Mouse (Mus musculus) neural tube, embryonic 11.5 days (tissue): ENCODE results near the gene Agap1. TPM values are rescaled to one million over a fixed set of nuclear protein-coding genes. Genes with fewer than 3 reads are reported as not detected.

Experiments
- ATAC-seq: fragments of 200-750 bp; cut with Nextera tagmentation; 2 replicates; pipeline ENCODE4 v1.8.0; 2017; ENCODE audit warnings: moderate number of reproducible peaks, mild to moderate bottlenecking, moderate TSS enrichment, moderate library complexity; ENCODE audit not compliant: insufficient read depth, low FRiP score, low TSS enrichment
- DNase-seq: peaks from one replicate; pipeline ENCODE4 v3.0.0-alpha.2; 2015; ENCODE audit warnings: low spot score
- H3K27ac ChIP-seq: fragments of 300-500 bp; sonication (generic); 2 replicates; pipeline ENCODE4 v1.5.1; 2014; ENCODE audit warnings: low read depth, mild to moderate bottlenecking, low read length
- H3K27me3 ChIP-seq: fragments of 300-500 bp; sonication (generic); 2 replicates; pipeline ENCODE4 v1.6.1; 2014; ENCODE audit warnings: mild to moderate bottlenecking, low read length, mixed read lengths; ENCODE audit not compliant: control insufficient read depth, insufficient read depth
- H3K36me3 ChIP-seq: fragments of 300-500 bp; sonication (generic); 2 replicates; pipeline ENCODE4 v1.6.1; 2014; ENCODE audit warnings: mild to moderate bottlenecking, low read length, moderate library complexity, mixed read lengths; ENCODE audit not compliant: control insufficient read depth, insufficient read depth
- H3K4me1 ChIP-seq: fragments of 300-500 bp; sonication (generic); 2 replicates; pipeline ENCODE4 v1.6.1; 2014; ENCODE audit warnings: low read length, mixed read lengths; ENCODE audit not compliant: control insufficient read depth, insufficient read depth
- H3K4me2 ChIP-seq: fragments of 300-500 bp; sonication (generic); 2 replicates; pipeline ENCODE4 v1.6.1; 2014; ENCODE audit warnings: low read depth, mild to moderate bottlenecking, moderate library complexity
- H3K4me3 ChIP-seq: fragments of 300-500 bp; sonication (generic); 2 replicates; pipeline ENCODE4 v1.5.1; 2014; ENCODE audit warnings: low read depth, low read length
- H3K9ac ChIP-seq: fragments of 300-500 bp; sonication (generic); 2 replicates; pipeline ENCODE4 v1.6.1; 2014; ENCODE audit warnings: mild to moderate bottlenecking, low read length
- H3K9me3 ChIP-seq: fragments of 300-500 bp; sonication (generic); 2 replicates; pipeline ENCODE4 v1.6.1; 2016; ENCODE audit warnings: low read length; ENCODE audit not compliant: control insufficient read depth
- WGBS: fragments of 180-500 bp; shearing (Covaris S2); extraction: QIAGEN DNeasy Blood & Tissue Kit; methylation state at CpG from one replicate; pipeline ENCODE4 v1.1.7; 2014; 5-methylcytosine and 5-hydroxymethylcytosine counted together
- polyA plus RNA-seq: library from polyadenylated mRNA; unstranded; fragments of >200 nt; fragmentation: Nextera tagmentation; extraction: Ambion mirVana; gene quantifications from 2 replicates; pipeline ENCODE4 v1.2.1, GENCODE M21; 2014

The Agap1 gene
- polyA plus RNA-seq, 1 experiment from 2014 or later = 31.1 TPM

DNA sequence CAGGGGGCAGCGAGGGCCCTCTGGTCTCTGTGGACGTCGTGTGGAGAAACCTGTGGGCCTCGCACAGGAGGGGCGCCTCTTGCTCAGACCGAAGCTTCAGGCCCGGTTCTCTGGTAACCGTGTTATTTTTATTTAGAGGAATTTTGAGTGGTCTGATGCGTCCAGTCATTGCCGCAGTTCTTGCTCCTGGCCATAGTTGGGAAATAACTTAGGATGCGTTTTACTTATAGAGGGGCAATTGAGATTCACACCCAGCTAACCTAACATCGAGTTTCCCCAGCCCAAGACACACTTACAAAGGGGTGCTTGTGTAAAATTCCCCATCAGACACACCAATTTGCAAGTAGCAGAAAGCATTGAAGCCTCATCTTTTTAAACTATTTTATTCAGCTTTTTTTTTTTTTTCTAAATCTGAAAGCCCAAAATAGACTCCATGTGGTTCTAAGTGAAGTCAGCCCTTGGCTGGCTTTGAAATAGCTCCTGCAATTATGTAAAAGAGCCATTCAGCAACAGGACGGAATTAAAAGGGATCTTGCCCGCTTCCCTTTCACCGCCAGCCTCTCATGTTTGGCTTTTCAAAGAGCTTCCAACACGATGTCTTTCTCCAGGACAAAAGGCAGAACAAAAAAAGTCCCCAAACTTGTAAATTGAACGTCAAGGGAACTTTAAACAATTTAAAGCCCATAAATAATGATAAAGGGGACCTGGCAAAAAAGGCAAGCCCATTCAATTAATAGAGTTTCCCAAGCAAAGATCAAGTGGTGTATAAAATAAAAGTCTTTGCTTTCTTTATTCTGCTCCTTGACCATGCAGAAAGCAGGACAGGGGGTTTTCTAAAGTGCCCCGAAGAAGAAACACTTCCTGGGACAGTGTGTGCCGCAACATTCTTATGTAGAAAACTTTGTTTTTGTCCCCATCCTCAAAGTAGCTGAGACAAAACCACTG lies 480.0 kb downstream of the Agap1 start:
- ATAC-seq (no peak), DNase-seq (peak; percentile 59)
- Histone ChIP-seq H3K27me3 (peaks cover 59% of the 10 kb centered on the region), H3K4me2 (peak overlapping the region; percentile 36), H3K36me3 (no peaks in the 10 kb centered on the region), H3K9ac (no peak overlapping the region), H3K4me1 (peaks cover 21% of the 10 kb centered on the region), H3K9me3 (no peaks in the 10 kb centered on the region), H3K4me3 (no peak overlapping the region), H3K27ac (peak overlapping the region; percentile 45; the same call in 1 of the 2 replicates)
- 2% methylated on average over 19 of the region's 19 CpGs for WGBS

GRCm38 (mm10) chr1:89935493-89936348 lies 481.1 kb downstream of the Agap1 start:
- ATAC-seq (no peak), DNase-seq (peak; percentile 48)
- Histone ChIP-seq H3K9ac (peak overlapping the region; percentile 24; the same call in 1 of the 2 replicates), H3K4me1 (peaks cover 18% of the 10 kb centered on the region), H3K4me2 (peak overlapping the region; percentile 31), H3K36me3 (no peaks in the 10 kb centered on the region), H3K4me3 (no peak overlapping the region), H3K27ac (peak overlapping the region; percentile 50; the same call in 1 of the 2 replicates), H3K9me3 (no peaks in the 10 kb centered on the region), H3K27me3 (peaks cover 56% of the 10 kb centered on the region)
- under 1% methylated on average over 29 of the region's 29 CpGs for WGBS

DNA sequence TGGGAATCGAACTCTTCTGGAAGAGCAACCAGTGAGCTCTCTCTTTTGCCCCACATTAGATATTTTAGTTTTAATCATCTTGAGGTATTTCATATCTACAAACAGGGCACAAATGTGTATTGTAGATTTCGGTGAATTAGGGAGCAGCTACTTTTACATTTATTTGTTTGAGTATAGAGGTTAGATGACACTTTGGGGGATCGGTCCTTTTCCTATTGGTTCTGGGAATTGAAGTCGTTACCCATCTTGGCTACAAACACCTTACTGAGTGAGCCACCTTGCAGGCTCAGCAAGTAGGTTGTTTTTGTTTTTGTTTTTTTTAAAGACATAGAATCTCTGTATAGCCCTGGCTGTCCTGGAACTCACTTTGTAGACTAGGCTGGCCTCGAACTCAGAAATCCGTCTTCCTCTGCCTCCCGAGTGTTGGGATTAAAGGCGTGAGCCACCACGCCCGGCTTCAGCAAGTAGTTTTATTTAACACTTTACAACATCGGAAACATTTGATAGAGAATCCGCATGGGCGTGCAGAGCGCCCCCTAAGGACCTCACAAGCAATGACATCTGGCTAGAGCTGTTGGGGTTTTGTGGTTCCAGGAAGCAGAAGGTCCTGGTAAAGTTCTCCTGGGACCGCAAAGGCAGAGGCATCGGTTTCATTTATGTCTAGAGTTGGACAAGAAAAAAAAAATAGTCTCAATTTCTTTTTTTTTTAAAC lies 484.4 kb downstream of the Agap1 start:
- no peaks in the 10 kb centered on the region for H3K36me3 ChIP-seq
- WGBS = 37% methylated on average over 16 of the region's 16 CpGs
- no peaks in the 10 kb centered on the region for H3K9me3 ChIP-seq
- H3K4me2 ChIP-seq = no peak overlapping the region
- H3K4me3 ChIP-seq = no peak overlapping the region
- no peak overlapping the region for H3K9ac ChIP-seq
- H3K27me3 ChIP-seq = peaks cover 42% of the 10 kb centered on the region
- H3K4me1 ChIP-seq = peaks cover 22% of the 10 kb centered on the region
- ATAC-seq (no peak), DNase-seq (no peak)
- no peak overlapping the region for H3K27ac ChIP-seq

- no peak for DNase-seq
- WGBS = 35% methylated on average over 16 of the region's 16 CpGs
These were observed 485.0 kb downstream of the Agap1 start for GRCm38 (mm10) chr1:89939596-89939960.

GRCm38 (mm10) chr1:89939981-89940726 lies 485.5 kb downstream of the Agap1 start:
- DNase-seq = peak; percentile 91
- H3K4me2 ChIP-seq = no peak overlapping the region
- peak; percentile 28; the same call in 1 of the 2 replicates for ATAC-seq
- no peak overlapping the region for H3K9ac ChIP-seq
- WGBS = 3% methylated on average over 34 of the region's 34 CpGs
- no peak overlapping the region for H3K27ac ChIP-seq
- H3K9me3 ChIP-seq = no peaks in the 10 kb centered on the region
- H3K36me3 ChIP-seq = no peaks in the 10 kb centered on the region
- peaks cover 18% of the 10 kb centered on the region for H3K4me1 ChIP-seq
- H3K4me3 ChIP-seq = no peak overlapping the region
- peaks cover 34% of the 10 kb centered on the region for H3K27me3 ChIP-seq

More at GRCm38 (mm10) chr1:89939596-89939960, 485.0 kb downstream of the Agap1 start:
- no peak overlapping the region for H3K4me2 ChIP-seq
- H3K27me3 ChIP-seq = peaks cover 36% of the 10 kb centered on the region
- H3K9ac ChIP-seq = no peak overlapping the region
- no peaks in the 10 kb centered on the region for H3K9me3 ChIP-seq
- no peak overlapping the region for H3K4me3 ChIP-seq
- no peak for ATAC-seq
- no peaks in the 10 kb centered on the region for H3K36me3 ChIP-seq
- H3K27ac ChIP-seq = no peak overlapping the region
- H3K4me1 ChIP-seq = peaks cover 18% of the 10 kb centered on the region

- Histone ChIP-seq H3K4me1 (peaks cover 10% of the 10 kb centered on the region), H3K9me3 (no peaks in the 10 kb centered on the region), H3K36me3 (no peaks in the 10 kb centered on the region), H3K27ac (no peak overlapping the region), H3K9ac (no peak overlapping the region), H3K4me2 (no peak overlapping the region; the same call in 1 of the 2 replicates), H3K4me3 (no peak overlapping the region), H3K27me3 (peaks cover 25% of the 10 kb centered on the region)
- ATAC-seq (no peak; the same call in 1 of the 2 replicates), DNase-seq (no peak)
- WGBS = 8% methylated on average over 15 of the region's 15 CpGs
These were observed 486.4 kb downstream of the Agap1 start for GRCm38 (mm10) chr1:89940961-89941524.

- WGBS = 0% methylated on average over 40 of the region's 40 CpGs
- Histone ChIP-seq H3K4me3 (peak overlapping the region; percentile 35), H3K36me3 (no peaks in the 10 kb centered on the region), H3K4me2 (peak overlapping the region; percentile 70), H3K9me3 (no peaks in the 10 kb centered on the region), H3K9ac (peak overlapping the region; percentile 55), H3K27me3 (peaks cover 17% of the 10 kb centered on the region), H3K27ac (peak overlapping the region; percentile 77), H3K4me1 (peaks cover 10% of the 10 kb centered on the region; the same call in 1 of the 2 replicates)
- ATAC-seq (peak; percentile 62), DNase-seq (peak; percentile 73)
These were observed 487.2 kb downstream of the Agap1 start for GRCm38 (mm10) chr1:89941701-89942381.
